Mouse (Mus musculus): ENCODE results near the gene Scrn3. TPM values are rescaled to one million over a fixed set of nuclear protein-coding genes. Genes with fewer than 3 reads are reported as not detected.
A peak's percentile ranks its signal among the peaks of the same experiment; 100 is the strongest.

Scrn3 gene
- total RNA-seq, 2 experiments from 2014 or later = 26.8 to 28.6 TPM

DNA sequence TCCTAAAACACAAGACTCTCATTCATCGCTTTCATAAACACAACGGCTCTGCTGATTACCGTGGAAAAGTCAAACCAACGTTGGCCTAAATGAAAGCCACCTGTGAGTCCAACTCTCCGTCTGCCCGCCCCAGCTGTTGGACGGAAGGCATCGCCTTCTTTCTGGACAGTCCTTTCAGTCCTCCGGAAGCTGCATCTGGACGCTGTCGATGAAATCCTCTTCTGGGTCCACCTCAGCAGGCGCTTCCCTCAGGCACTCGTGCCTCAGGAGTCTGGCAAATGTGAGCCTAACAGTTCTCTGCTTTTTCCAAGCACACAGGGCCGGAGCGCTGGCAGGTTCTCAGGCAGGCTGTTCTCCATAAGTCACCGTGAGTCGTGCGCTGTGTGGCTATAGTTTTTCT, 44.6 kb downstream of the Scrn3 start:
- peak; percentile 27 for DNase-seq
- intact Hi-C loops (cut with DNase I; ENCODE audit: low total_unique reads) = no loop called here

DNA sequence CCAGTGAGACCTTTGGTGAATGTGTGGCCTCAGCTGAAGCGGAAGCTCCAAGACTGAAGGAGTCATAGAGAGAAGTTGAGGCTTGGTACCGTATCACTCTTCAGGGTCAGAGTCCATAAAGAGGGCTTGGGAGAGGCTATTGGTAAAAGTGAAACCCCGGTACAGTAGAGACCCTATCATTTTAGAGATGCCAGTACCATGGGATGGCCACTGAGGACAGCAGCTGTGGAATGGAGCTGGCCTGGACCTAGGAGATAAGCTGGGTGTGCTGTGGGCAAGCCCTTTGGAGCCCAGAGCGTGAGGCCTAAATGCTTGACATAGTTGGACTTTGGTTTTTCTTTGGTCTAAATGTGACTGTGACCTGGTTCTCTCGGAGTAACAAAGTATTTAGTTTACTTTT, 47.5 kb downstream of the Scrn3 start:
- intact Hi-C loops (cut with DNase I; ENCODE audit: low total_unique reads) = no loop called here
- DNase-seq = no peak

DNA sequence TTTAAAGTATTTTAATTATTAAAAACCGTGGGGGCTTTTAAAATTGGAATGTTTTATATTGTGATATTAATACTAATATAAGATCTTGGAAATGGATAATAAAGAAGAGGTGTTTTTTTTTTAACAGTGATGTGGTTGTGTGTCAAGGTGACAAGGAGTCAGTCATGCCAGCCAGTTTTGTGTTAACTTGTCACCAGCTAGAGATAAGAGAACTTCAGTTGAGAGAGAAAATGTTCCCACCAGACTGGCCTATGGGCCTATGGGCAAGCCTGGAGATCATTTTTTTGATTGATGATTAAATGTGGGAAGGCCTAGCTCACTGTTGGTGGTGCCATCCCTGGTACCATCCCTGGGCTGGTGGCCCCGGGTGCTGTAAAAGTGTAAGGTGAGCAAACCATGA, 48.1 kb downstream of the Scrn3 start:
- no peak for DNase-seq
- intact Hi-C loops (cut with DNase I; ENCODE audit: low total_unique reads) = no loop called here

DNA sequence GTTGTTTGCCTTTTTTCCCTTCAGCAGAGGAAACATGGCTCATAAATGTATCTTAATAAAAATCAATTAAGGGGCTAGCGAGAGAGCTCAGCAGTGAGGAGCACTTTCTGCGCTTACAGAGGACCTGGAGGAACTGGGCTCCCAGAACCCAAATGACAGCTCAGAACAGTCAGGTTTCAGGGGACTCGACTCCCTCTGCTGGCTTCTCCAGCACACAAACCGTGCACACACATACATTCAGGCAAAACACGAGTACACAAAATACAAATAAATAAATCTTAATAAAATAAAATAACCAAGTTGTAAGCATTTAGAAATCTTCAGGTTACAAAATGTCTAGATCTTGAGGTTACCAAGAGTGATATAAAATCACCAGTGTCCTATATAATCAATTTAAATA, 51.0 kb downstream of the Scrn3 start:
- intact Hi-C loops (cut with DNase I; ENCODE audit: low total_unique reads) = no loop called here
- DNase-seq = no peak

DNA sequence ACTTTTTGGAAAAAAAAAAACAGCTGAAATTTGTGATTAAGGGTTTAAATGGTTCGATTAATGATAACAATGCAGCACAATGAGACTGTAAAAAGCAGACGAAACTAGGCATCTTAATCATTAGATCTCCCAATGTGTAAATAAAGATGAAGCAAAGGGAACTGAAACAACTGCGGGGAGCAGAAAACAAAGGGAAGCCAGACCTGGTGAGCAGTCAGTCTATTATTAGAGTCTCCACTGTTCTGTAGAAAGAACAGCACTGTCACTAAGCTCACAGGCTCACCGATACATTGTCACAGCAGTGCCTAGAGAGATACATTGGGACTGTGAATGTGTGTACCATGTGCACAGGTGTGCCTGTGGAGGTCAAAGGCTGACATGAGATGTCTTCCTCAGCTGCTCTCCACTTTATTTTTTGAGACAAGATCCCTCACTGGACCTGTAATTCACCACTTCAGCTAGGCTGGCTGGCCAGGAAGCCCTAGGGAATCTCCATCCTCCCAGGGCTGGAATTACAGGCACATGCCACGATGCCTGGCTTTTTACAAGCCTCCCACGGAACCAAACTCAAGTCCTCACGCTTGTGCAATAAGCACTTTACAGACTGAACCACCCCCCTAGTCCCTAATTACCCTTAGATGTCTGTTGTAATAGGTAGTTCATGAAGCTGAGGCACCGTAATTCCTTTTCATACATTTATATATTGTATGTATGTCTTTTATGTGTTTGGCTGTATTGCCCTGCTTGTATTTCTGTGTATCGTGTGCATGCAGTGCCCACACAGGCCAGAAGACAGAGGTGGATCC, 59.3 kb downstream of the Scrn3 start:
- intact Hi-C loops (cut with DNase I; ENCODE audit: low total_unique reads) = no loop called here
- DNase-seq = no peak

DNA sequence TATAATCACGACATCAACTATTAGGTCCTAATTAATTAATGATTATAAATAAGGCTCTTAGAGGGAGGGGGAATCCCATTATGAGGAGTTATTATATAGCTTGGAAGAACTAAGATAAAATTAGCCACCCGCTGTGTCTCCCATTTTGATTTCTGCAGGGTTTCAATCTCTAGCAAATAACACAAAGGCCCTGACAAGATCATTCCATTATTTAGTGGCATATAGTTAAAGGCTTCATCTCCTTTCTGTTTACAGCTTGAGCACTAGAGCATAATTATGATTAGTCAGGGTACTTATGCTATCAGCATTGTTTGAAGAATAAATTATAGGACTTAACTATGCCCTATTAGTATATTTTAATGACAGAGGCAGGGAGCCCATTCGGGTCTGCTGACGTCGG, 65.9 kb downstream of the Scrn3 start:
- intact Hi-C loops (cut with DNase I; ENCODE audit: low total_unique reads) = no loop called here
- no peak for DNase-seq

DNA sequence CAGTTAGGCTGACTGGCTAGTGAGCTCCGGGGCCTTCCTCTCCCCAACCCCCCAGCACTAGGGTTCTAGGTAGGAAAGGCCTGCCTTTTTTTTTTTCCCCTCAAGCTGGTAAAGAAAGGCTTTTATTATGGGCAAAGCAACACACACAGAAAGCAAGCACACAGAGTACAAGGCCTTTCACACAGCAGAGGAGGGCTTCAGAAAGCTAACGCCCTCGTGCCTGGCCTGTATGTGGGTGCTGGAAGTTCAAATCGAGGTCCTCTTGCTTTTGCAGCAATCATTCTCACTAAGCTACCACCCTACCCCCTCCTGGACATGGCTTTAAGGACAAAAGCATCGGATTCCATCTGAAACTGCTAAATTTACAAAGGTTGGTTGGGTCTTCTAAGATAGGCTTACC, 67.3 kb downstream of the Scrn3 start:
- intact Hi-C loops (cut with DNase I; ENCODE audit: low total_unique reads) = no loop called here

DNA sequence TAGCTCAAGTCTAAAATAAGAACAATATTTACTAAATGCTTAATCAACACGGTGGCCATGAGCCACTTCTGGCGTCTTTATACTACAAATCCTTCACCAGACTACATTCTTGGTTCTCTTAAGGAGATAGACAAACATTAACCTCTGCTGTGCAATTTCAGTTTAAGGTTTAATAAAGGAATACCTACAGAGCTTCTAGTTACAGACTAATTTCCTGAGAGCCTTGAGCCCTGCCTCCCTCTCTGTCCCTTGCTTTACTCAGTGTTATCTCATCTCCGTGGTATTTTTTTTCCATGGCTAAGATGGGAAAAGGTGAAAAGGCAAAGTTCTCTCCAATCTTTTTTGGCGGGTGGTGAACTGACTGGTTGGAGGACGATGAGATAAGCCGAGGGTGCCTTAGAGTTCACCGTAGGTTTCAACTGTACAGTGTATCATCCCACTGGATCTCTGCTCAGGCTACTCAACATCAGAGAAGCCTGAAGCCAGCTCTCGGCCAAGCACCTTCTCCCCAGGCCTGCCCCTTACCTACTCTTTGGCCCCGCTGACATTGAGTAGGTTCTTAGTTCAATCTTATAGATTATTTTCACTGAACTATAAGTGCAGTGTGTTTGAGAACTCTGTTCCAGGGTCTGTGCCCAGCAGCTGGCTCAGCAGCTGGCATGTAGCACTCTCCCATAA, 68.0 kb downstream of the Scrn3 start:
- intact Hi-C loops (cut with DNase I; ENCODE audit: low total_unique reads) = no loop called here
- no peak for DNase-seq

More for the DNA sequence above, 67.3 kb downstream of the Scrn3 start:
- no peak for DNase-seq

DNA sequence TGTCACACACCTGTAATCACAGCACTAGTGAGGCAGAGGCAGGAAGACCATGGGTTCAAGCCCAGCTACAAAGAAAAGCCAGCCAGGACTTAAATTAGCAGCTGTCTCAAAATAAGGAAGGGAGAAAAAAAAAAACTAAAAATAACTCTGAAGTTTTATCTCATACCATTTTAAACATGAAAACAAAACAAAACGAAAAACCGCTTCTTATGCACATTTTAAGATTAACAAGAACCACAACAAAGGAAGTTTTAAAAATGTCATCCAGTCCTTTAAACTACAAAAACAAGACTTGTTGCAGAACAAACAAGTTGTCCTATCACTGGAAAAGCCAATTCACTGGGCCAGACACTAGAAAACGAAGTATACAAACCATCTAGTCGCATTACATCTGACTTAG, 72.8 kb downstream of the Scrn3 start:
- intact Hi-C loops (cut with DNase I; ENCODE audit: low total_unique reads) = no loop called here

DNA sequence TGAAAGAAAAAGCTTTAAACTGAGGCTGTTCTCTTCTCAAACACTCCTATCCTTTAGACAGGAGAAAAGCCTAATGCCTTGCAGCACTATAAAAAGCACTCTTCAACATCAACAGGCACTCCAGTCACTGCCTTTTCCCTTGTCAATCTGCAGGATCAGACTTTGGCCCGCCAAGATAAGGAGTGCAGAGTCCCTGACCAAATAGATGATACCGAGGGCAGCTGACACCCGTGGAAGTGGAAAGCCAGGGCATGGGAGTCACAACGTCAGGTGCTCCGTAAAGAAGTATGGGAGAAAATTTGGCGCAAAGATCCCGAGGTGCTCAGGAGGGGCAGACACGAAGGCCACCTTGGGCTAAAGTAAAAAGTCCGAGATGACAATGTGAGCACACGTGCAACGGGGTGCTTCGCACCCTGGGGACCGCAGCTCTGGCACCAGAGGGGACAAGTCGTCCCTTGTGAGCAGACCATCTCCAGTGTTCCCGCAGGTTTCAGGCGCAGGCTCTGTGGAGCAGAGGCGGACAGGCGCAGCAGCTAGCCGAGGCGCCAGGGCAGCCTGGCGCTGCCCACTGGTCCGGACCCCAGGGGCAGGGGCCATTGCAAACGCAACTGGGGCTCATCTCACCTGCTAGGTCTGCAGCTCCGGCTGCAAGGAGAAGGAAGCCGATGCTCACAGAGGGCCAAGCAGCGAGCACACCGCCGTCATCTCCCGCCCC, 73.4 kb downstream of the Scrn3 start:
- intact Hi-C loops (cut with DNase I; ENCODE audit: low total_unique reads) = no loop called here
- no peak for DNase-seq

More for the DNA sequence above, 72.8 kb downstream of the Scrn3 start:
- no peak for DNase-seq

DNA sequence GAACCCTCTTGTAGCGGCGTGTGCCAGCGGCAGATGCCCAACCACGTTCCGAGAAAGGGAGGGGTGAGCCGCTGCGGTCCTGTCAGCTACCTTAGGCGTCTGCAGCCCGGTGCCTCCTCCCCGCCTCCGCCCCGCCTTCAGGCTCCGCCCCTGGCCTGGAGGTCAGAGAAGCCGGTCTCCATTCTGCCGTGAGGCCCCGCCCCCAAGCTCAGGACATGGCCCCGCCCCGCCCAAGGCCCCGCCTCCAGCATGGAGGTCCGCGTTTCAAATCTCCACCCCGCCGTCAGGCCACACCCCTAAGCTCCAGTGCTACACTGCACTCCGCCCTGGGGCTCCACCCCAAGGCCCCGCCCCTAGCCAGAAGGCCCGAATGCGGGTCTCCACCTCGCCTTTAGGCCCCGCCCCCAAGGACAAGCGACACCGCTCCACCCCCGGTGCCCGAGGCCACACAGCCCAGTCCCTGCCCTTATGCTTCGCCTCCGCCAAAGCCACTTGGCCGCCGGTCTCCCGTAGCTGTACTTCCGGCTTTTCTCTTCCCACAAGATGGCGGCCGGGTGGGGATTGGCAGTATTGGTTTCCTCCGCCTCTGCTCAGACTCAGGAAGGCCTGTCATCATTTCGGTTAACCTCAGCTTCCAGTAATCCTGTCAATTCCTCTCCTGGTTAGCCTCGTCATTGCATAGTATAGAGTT, 74.1 kb downstream of the Scrn3 start, which contains the start of gene Gpr155:
Gene Gpr155, minus strand, starts transcription at position 217 of the 691 bp plus-strand sequence.
- DNase-seq = peak; percentile 100
- intact Hi-C loops (cut with DNase I; ENCODE audit: low total_unique reads) = no loop called here

Other genes with a start within 250 kb of the Scrn3 start
- gene Ola1, start 93.7 kb upstream of the Scrn3 start, total RNA-seq (2021) = 10 to 100 TPM; 97.2 to 98.5 TPM
- gene Sp9, start 40.7 kb upstream of the Scrn3 start, total RNA-seq (2021) = not detected
- gene Cir1, start 100 bp downstream of the Scrn3 start, total RNA-seq (2021) = 10 to 100 TPM; 12.4 to 13.8 TPM
- 10 to 100 TPM; 10.9 to 12.0 TPM for gene Gpr155, start 74.0 kb downstream of the Scrn3 start, total RNA-seq (2021)
- 10 to 100 TPM; 17.4 to 19.8 TPM for gene Wipf1, start 217.1 kb downstream of the Scrn3 start, total RNA-seq (2021)

Measured in gastrocnemius, postnatal 14 days (tissue).